Mouse (Mus musculus): Measurements from ENCODE around the gene Ppp1r13b. TPM values are rescaled to one million over a fixed set of nuclear protein-coding genes. Genes with fewer than 3 reads are reported as not detected.
A peak's percentile ranks its signal among the peaks of the same experiment; 100 is the strongest.

The Ppp1r13b gene
- polyA plus RNA-seq, 1 experiment: 4.8 TPM

DNA sequence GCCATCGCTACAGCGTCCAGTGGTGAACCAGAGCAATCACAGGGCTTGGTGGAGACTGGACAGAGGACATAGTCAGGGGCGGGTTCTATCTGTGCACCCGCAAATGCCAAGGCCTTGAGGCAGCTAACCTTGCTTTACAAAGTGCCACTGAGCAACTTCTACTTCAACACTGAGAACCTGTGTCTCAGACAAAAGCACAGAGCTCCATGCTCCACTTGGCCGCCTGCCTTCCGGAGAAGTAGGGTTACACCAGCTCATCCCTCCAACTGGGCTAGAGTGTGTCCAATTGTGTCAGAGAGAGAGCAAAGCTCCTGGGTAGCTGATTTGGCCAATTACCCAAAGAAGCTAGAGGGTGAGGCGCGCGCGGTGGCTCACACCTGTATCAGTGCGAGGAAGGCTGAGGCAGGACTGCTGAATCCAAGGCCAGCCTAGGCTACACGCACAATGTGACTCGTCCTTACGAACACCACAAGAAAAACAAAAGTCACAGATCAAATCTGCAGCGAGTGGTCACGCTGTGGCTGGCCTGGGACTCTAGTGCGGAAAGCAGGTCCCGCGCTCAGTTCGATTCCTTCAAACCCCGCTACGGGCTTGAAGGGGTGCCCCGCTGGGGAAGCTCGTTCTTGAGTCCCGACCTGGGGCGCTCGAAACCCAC is 94.7 kb downstream of the Ppp1r13b start:
- peak overlapping the region; percentile 65 for H3ac ChIP-seq (ENCODE audit: control insufficient read depth, insufficient read length, low read depth)
- peaks cover 6% of the 10 kb centered on the region for H3K79me3 ChIP-seq (ENCODE audit: low read depth)
- H3K4me3 ChIP-seq (ENCODE audit: insufficient read depth, poor library complexity, severe bottlenecking): peak overlapping the region; percentile 89
- TF ChIP-seq CEBPB (IDR thresholded peaks at IDR 0.05; ENCODE audit: low read depth) (no peak), MAX (IDR thresholded peaks at IDR 0.05) (no peak), MYOG (IDR thresholded peaks at IDR 0.05; ENCODE audit: control insufficient read depth, extremely low read depth, insufficient read length) (no peak), USF1 (IDR thresholded peaks at IDR 0.05; ENCODE audit: low read depth) (no peak), CTCF (IDR thresholded peaks at IDR 0.05; ENCODE audit: control insufficient read depth, insufficient read depth, insufficient read length) (no peak), FOSL1 (IDR thresholded peaks at IDR 0.05; ENCODE audit: insufficient read depth, low read length, poor library complexity, severe bottlenecking) (no peak), MYOD1 (IDR thresholded peaks at IDR 0.05; ENCODE audit: control insufficient read depth, insufficient read length, low read depth) (no peak)
- H3K27me3 ChIP-seq (ENCODE audit: control insufficient read depth, insufficient read depth, insufficient read length): no peaks in the 10 kb centered on the region
- H3K36me3 ChIP-seq (ENCODE audit: control insufficient read depth, insufficient read depth): peaks cover 5% of the 10 kb centered on the region
- peaks cover 30% of the 10 kb centered on the region for H3K79me2 ChIP-seq (ENCODE audit: control insufficient read depth, insufficient read depth)

GRCm38 (mm10) chr12:111812611-111813010 is 95.3 kb downstream of the Ppp1r13b start:
- Histone ChIP-seq H3K36me3 (ENCODE audit: control insufficient read depth, insufficient read depth) (peaks cover 8% of the 10 kb centered on the region), H3K79me2 (ENCODE audit: control insufficient read depth, insufficient read depth) (peaks cover 29% of the 10 kb centered on the region), H3K4me3 (ENCODE audit: insufficient read depth, poor library complexity, severe bottlenecking) (peak overlapping the region; percentile 89), H3K79me3 (ENCODE audit: low read depth) (peaks cover 5% of the 10 kb centered on the region), H3K27me3 (ENCODE audit: control insufficient read depth, insufficient read depth, insufficient read length) (no peaks in the 10 kb centered on the region), H3ac (ENCODE audit: control insufficient read depth, insufficient read length, low read depth) (peak overlapping the region; percentile 65)
- TF ChIP-seq MAX (IDR thresholded peaks at IDR 0.05) (no peak), USF1 (IDR thresholded peaks at IDR 0.05; ENCODE audit: low read depth) (no peak), CTCF (IDR thresholded peaks at IDR 0.05; ENCODE audit: control insufficient read depth, insufficient read depth, insufficient read length) (no peak)

GRCm38 (mm10) chr12:111812075-111812474 is 95.8 kb downstream of the Ppp1r13b start:
- Histone ChIP-seq H3K27me3 (ENCODE audit: control insufficient read depth, insufficient read depth, insufficient read length) (no peaks in the 10 kb centered on the region), H3K36me3 (ENCODE audit: control insufficient read depth, insufficient read depth) (peaks cover 10% of the 10 kb centered on the region), H3K4me3 (ENCODE audit: insufficient read depth, poor library complexity, severe bottlenecking) (no peak overlapping the region), H3K79me3 (ENCODE audit: low read depth) (peaks cover 5% of the 10 kb centered on the region), H3ac (ENCODE audit: control insufficient read depth, insufficient read length, low read depth) (no peak overlapping the region), H3K79me2 (ENCODE audit: control insufficient read depth, insufficient read depth) (peaks cover 24% of the 10 kb centered on the region)
- TF ChIP-seq MYOD1 (IDR thresholded peaks at IDR 0.05; ENCODE audit: control insufficient read depth, insufficient read length, low read depth): peak; percentile 43
- no peak for TF ChIP-seq CTCF (IDR thresholded peaks at IDR 0.05; ENCODE audit: control insufficient read depth, insufficient read depth, insufficient read length)
- no peak for TF ChIP-seq CEBPB (IDR thresholded peaks at IDR 0.05; ENCODE audit: low read depth)

DNA sequence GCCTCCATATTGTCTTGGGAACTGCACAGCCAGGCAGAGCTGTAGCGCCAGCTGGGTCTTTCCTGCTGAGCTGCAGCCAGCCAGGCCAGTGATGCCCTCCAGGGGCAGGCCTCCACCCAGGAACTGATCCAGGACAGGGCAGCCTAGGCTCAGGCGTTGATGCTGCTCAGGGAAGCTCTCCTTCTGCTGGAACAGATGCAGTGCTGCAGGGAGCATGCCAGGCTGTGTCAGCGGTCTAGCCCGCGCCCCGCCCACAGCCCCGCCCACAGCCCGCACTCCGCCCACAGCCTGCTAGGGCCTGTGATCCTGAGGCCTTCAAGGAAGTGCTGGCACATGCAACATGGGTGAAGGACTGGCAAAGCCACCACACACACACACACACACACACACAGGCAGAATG is 98.1 kb downstream of the Ppp1r13b start:
- peak overlapping the region; percentile 23 for H3ac ChIP-seq (ENCODE audit: control insufficient read depth, insufficient read length, low read depth)
- H3K79me3 ChIP-seq (ENCODE audit: low read depth): no peaks in the 10 kb centered on the region
- no peak overlapping the region for H3K4me3 ChIP-seq (ENCODE audit: insufficient read depth, poor library complexity, severe bottlenecking)
- H3K79me2 ChIP-seq (ENCODE audit: control insufficient read depth, insufficient read depth): peaks cover 6% of the 10 kb centered on the region
- peaks cover 11% of the 10 kb centered on the region for H3K36me3 ChIP-seq (ENCODE audit: control insufficient read depth, insufficient read depth)
- H3K27me3 ChIP-seq (ENCODE audit: control insufficient read depth, insufficient read depth, insufficient read length): no peaks in the 10 kb centered on the region
- TF ChIP-seq CTCF (IDR thresholded peaks at IDR 0.05; ENCODE audit: control insufficient read depth, insufficient read depth, insufficient read length) (peak; percentile 2), MYOD1 (IDR thresholded peaks at IDR 0.05; ENCODE audit: control insufficient read depth, insufficient read length, low read depth) (no peak)

- H3K79me2 ChIP-seq (ENCODE audit: control insufficient read depth, insufficient read depth): no peaks in the 10 kb centered on the region
Measured at GRCm38 (mm10) chr12:111808775-111809174, 99.1 kb downstream of the Ppp1r13b start.

GRCm38 (mm10) chr12:111803538-111803937 is 104.4 kb downstream of the Ppp1r13b start:
- H3ac ChIP-seq (ENCODE audit: control insufficient read depth, insufficient read length, low read depth): no peak overlapping the region
- TF ChIP-seq MYOD1 (IDR thresholded peaks at IDR 0.05; ENCODE audit: control insufficient read depth, insufficient read length, low read depth) (no peak), USF1 (IDR thresholded peaks at IDR 0.05; ENCODE audit: low read depth) (no peak), MAX (IDR thresholded peaks at IDR 0.05) (no peak), FOSL1 (IDR thresholded peaks at IDR 0.05; ENCODE audit: insufficient read depth, low read length, poor library complexity, severe bottlenecking) (no peak), CEBPB (IDR thresholded peaks at IDR 0.05; ENCODE audit: low read depth) (no peak), MYOG (IDR thresholded peaks at IDR 0.05; ENCODE audit: control insufficient read depth, extremely low read depth, insufficient read length) (no peak), CTCF (IDR thresholded peaks at IDR 0.05; ENCODE audit: control insufficient read depth, insufficient read depth, insufficient read length) (no peak)
- H3K36me3 ChIP-seq (ENCODE audit: control insufficient read depth, insufficient read depth): peaks cover 54% of the 10 kb centered on the region
- no peak overlapping the region for H3K4me3 ChIP-seq (ENCODE audit: insufficient read depth, poor library complexity, severe bottlenecking)
- H3K79me2 ChIP-seq (ENCODE audit: control insufficient read depth, insufficient read depth): no peaks in the 10 kb centered on the region
- no peaks in the 10 kb centered on the region for H3K27me3 ChIP-seq (ENCODE audit: control insufficient read depth, insufficient read depth, insufficient read length)
- no peaks in the 10 kb centered on the region for H3K79me3 ChIP-seq (ENCODE audit: low read depth)

More at GRCm38 (mm10) chr12:111808775-111809174, 99.1 kb downstream of the Ppp1r13b start:
- H3K27me3 ChIP-seq (ENCODE audit: control insufficient read depth, insufficient read depth, insufficient read length): no peaks in the 10 kb centered on the region
- H3ac ChIP-seq (ENCODE audit: control insufficient read depth, insufficient read length, low read depth): no peak overlapping the region
- no peak for TF ChIP-seq CEBPB (IDR thresholded peaks at IDR 0.05; ENCODE audit: low read depth)
- TF ChIP-seq USF1 (IDR thresholded peaks at IDR 0.05; ENCODE audit: low read depth): no peak
- no peak for TF ChIP-seq CTCF (IDR thresholded peaks at IDR 0.05; ENCODE audit: control insufficient read depth, insufficient read depth, insufficient read length)
- peaks cover 20% of the 10 kb centered on the region for H3K36me3 ChIP-seq (ENCODE audit: control insufficient read depth, insufficient read depth)
- no peak overlapping the region for H3K4me3 ChIP-seq (ENCODE audit: insufficient read depth, poor library complexity, severe bottlenecking)
- H3K79me3 ChIP-seq (ENCODE audit: low read depth): no peaks in the 10 kb centered on the region
